Mouse (Mus musculus) heart, postnatal 0 days (tissue): ENCODE data around the gene Gapt.

Experiments used
- CTCF ChIP-seq: IDR thresholded peaks from 2 replicates; pipeline ENCODE4 v1.5.1; 2016; ENCODE audit warnings: antibody characterized with exemption, control low read depth, low read depth
- EP300 ChIP-seq: IDR thresholded peaks from 2 replicates; pipeline ENCODE4 v1.6.1; 2016; ENCODE audit warnings: antibody characterized with exemption, low read depth

DNA sequence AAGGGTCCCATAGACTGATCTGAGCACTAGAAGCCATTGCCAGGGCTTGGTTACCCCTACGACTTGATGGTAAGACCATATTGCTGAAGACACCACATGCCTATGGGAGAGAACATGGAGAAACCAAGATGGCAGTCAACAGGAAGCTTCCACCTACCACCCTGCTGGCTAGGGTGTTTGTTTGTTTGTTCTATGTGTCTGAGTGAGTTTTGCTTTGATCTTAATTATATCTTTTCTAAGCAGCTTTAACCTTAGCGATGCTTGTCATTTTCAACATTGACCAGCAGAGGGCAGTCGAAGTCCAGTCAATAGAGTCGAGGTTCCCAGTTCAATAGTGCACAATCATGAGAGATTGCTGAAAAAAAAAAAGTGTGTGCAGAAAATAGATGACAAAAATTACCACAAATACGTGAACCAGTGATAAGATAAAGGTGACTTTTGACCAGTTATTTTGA, 25.5 kb upstream of the Gapt start:
- TF ChIP-seq CTCF (peak; percentile 74), EP300 (no peak)
